17 mouse cellular contexts compared by ENCODE assay signal in the genomic region with DNA sequence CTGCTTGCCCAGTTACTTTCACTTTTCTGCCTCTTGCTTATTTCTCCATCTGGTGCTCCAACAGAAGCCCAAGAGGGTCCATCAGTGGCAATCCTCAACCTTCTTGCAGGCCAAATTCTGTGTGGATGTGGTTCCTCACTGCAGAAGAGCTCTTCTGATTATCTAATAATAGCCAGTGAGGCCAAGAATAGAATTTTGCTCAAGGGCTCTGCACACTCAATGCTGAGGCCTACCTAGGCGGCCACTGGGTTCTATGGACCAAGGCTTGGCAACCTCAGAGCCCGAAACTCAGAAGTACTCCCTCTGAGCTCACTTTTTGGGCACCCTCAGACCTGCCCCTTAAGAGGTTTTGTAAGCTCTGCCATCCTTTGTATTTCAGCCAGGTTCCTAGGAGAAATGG. TPM values are rescaled to one million over a fixed set of nuclear protein-coding genes. Genes with fewer than 3 reads are reported as not detected.
DNase-seq lines count a peak whose midpoint lies in the region; ATAC-seq lines count a peak whose summit lies in the region.
"Had no signal": no experiment of that assay in that cellular context is flagged by ENCODE, and none has a peak within 500 bp of the region (broad histone marks: within the 10 kb centered on the region; RNA-seq: fewer than 3 reads in every experiment).

No protein-coding gene starts in this region.

- H3K9ac ChIP-seq in heart, embryonic 12.5 days = no peak overlapping the region
- peak overlapping the region; percentile 95 for H3K9ac ChIP-seq in neural tube, embryonic 11.5 days (ENCODE audit: low read length)
- no peak overlapping the region for H3K9ac ChIP-seq in limb, embryonic 13.5 days
- H3K9ac ChIP-seq: forebrain, postnatal 0 days had no signal

- WGBS in heart, embryonic 12.5 days = 20% methylated on average over 2 of the region's 2 CpGs
- 10% methylated on average over 2 of the region's 2 CpGs for WGBS in neural tube, embryonic 11.5 days
- WGBS in limb, embryonic 13.5 days = 50% methylated on average over 2 of the region's 2 CpGs

- intact Hi-C loops in heart, postnatal 36 days (cut with DNase I) = no loop called here

- H3K27me3 ChIP-seq in heart, embryonic 12.5 days (replicated peaks) = peaks cover 96% of the 10 kb centered on the region
- peaks cover 9% of the 10 kb centered on the region; the same call in 1 of the 2 replicates for H3K27me3 ChIP-seq in neural tube, embryonic 11.5 days (ENCODE audit: control insufficient read depth, insufficient read depth, low read length)
- peaks cover 99% of the 10 kb centered on the region for H3K27me3 ChIP-seq in limb, embryonic 13.5 days

- no peaks in the 10 kb centered on the region for H3K9me3 ChIP-seq in heart, embryonic 12.5 days (replicated peaks)
- no peaks in the 10 kb centered on the region for H3K9me3 ChIP-seq in neural tube, embryonic 11.5 days (ENCODE audit: control insufficient read depth, low read length)
- H3K9me3 ChIP-seq in limb, embryonic 13.5 days = no peaks in the 10 kb centered on the region

- H3K27ac ChIP-seq in heart, embryonic 12.5 days (ENCODE audit: poor library complexity, severe bottlenecking) = no peak overlapping the region
- peak overlapping the region; percentile 88 for H3K27ac ChIP-seq in neural tube, embryonic 11.5 days (ENCODE audit: low read depth, low read length)
- H3K27ac ChIP-seq in limb, embryonic 13.5 days = no peak overlapping the region

- peaks cover 29% of the 10 kb centered on the region for H3K4me1 ChIP-seq in heart, embryonic 12.5 days (replicated peaks)
- H3K4me1 ChIP-seq in neural tube, embryonic 11.5 days (ENCODE audit: control insufficient read depth, insufficient read depth, low read length) = peaks cover 28% of the 10 kb centered on the region
- H3K4me1 ChIP-seq in limb, embryonic 13.5 days = peaks cover 65% of the 10 kb centered on the region

- H3K4me2 ChIP-seq in heart, embryonic 12.5 days = peak overlapping the region; percentile 91
- H3K4me2 ChIP-seq in neural tube, embryonic 11.5 days (ENCODE audit: low read depth) = peak overlapping the region; percentile 99
- H3K4me2 ChIP-seq in limb, embryonic 13.5 days (replicated peaks) = peak overlapping the region; percentile 78

- DNase-seq in heart, postnatal 36 days = no peak
- no peak for DNase-seq in neural tube, embryonic 11.5 days (ENCODE audit: low spot score)
- DNase-seq in neural tube, embryonic 10.5 days (ENCODE audit: extremely low spot score, low spot score) = no peak
- no peak for DNase-seq in left cerebral cortex, adult 9 months (ENCODE audit: low spot score in 2 of 2)
- DNase-seq in gastrocnemius, adult 8-10 months (ENCODE audit: low spot score in 2 of 2) = no peak
- DNase-seq: cerebellum, adult 18-20 months; forebrain, postnatal 0 days; heart, adult 18-20 months; lung, adult 2 months had no signal

- no peak overlapping the region for H3K4me3 ChIP-seq in heart, embryonic 12.5 days
- H3K4me3 ChIP-seq in neural tube, embryonic 11.5 days (ENCODE audit: low read depth, low read length) = peak overlapping the region; percentile 66
- H3K4me3 ChIP-seq in limb, embryonic 13.5 days = peak overlapping the region; percentile 50; the same call in 1 of the 2 replicates

- no peaks in the 10 kb centered on the region for H3K36me3 ChIP-seq in heart, embryonic 12.5 days
- H3K36me3 ChIP-seq in neural tube, embryonic 11.5 days (ENCODE audit: control insufficient read depth, insufficient read depth, low read length) = no peaks in the 10 kb centered on the region
- no peaks in the 10 kb centered on the region for H3K36me3 ChIP-seq in limb, embryonic 13.5 days

- ATAC-seq in heart, embryonic 12.5 days (ENCODE audit: insufficient number of reproducible peaks, low FRiP score) = no peak
- ATAC-seq in neural tube, embryonic 11.5 days (ENCODE audit: insufficient read depth, low FRiP score, low TSS enrichment) = no peak
- no peak for ATAC-seq in limb, embryonic 13.5 days (ENCODE audit: low FRiP score, low read depth)
- ATAC-seq in cerebellum, adult (ENCODE audit: insufficient number of reproducible peaks, low FRiP score, low TSS enrichment) = no peak
- ATAC-seq: forebrain, postnatal 0 days had no signal

RNA-seq across cellular contexts. Expression of gene Hoxc6, which starts 3.3 kb away (rescaled TPM):
- 0.18 and 0.82 TPM in 2 replicates for polyA plus RNA-seq in heart, embryonic 12.5 days (2016; fragmentation: Nextera tagmentation; extraction: Ambion mirVana)
- total RNA-seq in heart, postnatal 36 days (2021) = under 1 TPM in 1 of 2 experiments, not detected in 1; 0.25 TPM
- 95.9 and 96.4 TPM in 2 replicates for polyA plus RNA-seq in neural tube, embryonic 11.5 days (2014; fragmentation: Nextera tagmentation; extraction: Ambion mirVana)
- polyA plus RNA-seq in limb, embryonic 13.5 days (2015; fragmentation: Nextera tagmentation; extraction: Ambion mirVana) = 2.5 and 2.8 TPM in 2 replicates
- 1 to 10 TPM; 4.5 to 6.3 (median 5.2) TPM for total RNA-seq in gastrocnemius, adult 8-10 months (2022)
- total RNA-seq: forebrain, postnatal 0 days; left cerebral cortex, postnatal 14 days; megakaryocyte progenitor cell, adult 5-6 weeks; midbrain, postnatal 0 days had no signal
- polyA plus RNA-seq: forebrain, postnatal 0 days; midbrain, postnatal 0 days; spleen, adult 2 months; thymus, postnatal 0 days had no signal

RNA-seq across cellular contexts. Expression of gene Hoxc8, which starts 11.0 kb away (rescaled TPM):
- polyA plus RNA-seq in heart, embryonic 12.5 days (2016; fragmentation: Nextera tagmentation; extraction: Ambion mirVana) = 0.11 TPM in 1 of 2 replicates, not detected in the other
- total RNA-seq in heart, postnatal 36 days (2021) = not detected
- 63.7 and 67.1 TPM in 2 replicates for polyA plus RNA-seq in neural tube, embryonic 11.5 days (2014; fragmentation: Nextera tagmentation; extraction: Ambion mirVana)
- 2.7 and 3.0 TPM in 2 replicates for polyA plus RNA-seq in limb, embryonic 13.5 days (2015; fragmentation: Nextera tagmentation; extraction: Ambion mirVana)
- total RNA-seq in gastrocnemius, adult 8-10 months (2022) = 1 to 10 TPM; 1.3 to 1.5 (median 1.4) TPM
- total RNA-seq: forebrain, postnatal 0 days; heart, adult 18-20 months; left cerebral cortex, postnatal 14 days; megakaryocyte progenitor cell, adult 5-6 weeks; midbrain, postnatal 0 days had no signal
- polyA plus RNA-seq: forebrain, postnatal 0 days; lung, adult 2 months; midbrain, postnatal 0 days; spleen, adult 2 months; thymus, postnatal 0 days had no signal

RNA-seq across cellular contexts. Expression of gene Hoxc4, which starts 17.4 kb away (rescaled TPM):
- polyA plus RNA-seq in heart, embryonic 12.5 days (2016; fragmentation: Nextera tagmentation; extraction: Ambion mirVana) = 0.57 and 0.76 TPM in 2 replicates
- not detected for total RNA-seq in heart, postnatal 36 days (2021)
- 62.6 and 67.3 TPM in 2 replicates for polyA plus RNA-seq in neural tube, embryonic 11.5 days (2014; fragmentation: Nextera tagmentation; extraction: Ambion mirVana)
- polyA plus RNA-seq in limb, embryonic 13.5 days (2015; fragmentation: Nextera tagmentation; extraction: Ambion mirVana) = 4.8 and 4.9 TPM in 2 replicates
- 1 to 10 TPM; 4.6 to 5.6 (median 4.7) TPM for total RNA-seq in gastrocnemius, adult 8-10 months (2022)
- total RNA-seq: forebrain, postnatal 0 days; left cerebral cortex, postnatal 14 days; megakaryocyte progenitor cell, adult 5-6 weeks had no signal
- polyA plus RNA-seq: forebrain, postnatal 0 days; midbrain, postnatal 0 days had no signal

RNA-seq across cellular contexts. Expression of gene Hoxc9, which starts 25.1 kb away (rescaled TPM):
- not detected in 2 replicates for polyA plus RNA-seq in heart, embryonic 12.5 days (2016; fragmentation: Nextera tagmentation; extraction: Ambion mirVana)
- not detected for total RNA-seq in heart, postnatal 36 days (2021)
- 36.1 and 40.0 TPM in 2 replicates for polyA plus RNA-seq in neural tube, embryonic 11.5 days (2014; fragmentation: Nextera tagmentation; extraction: Ambion mirVana)
- polyA plus RNA-seq in limb, embryonic 13.5 days (2015; fragmentation: Nextera tagmentation; extraction: Ambion mirVana) = 1.7 and 2.1 TPM in 2 replicates
- total RNA-seq in gastrocnemius, adult 8-10 months (2022) = 1 to 10 TPM; 5.3 to 7.4 (median 6.0) TPM
- total RNA-seq: forebrain, postnatal 0 days; heart, adult 18-20 months; left cerebral cortex, postnatal 14 days; megakaryocyte progenitor cell, adult 5-6 weeks; midbrain, postnatal 0 days had no signal
- polyA plus RNA-seq: forebrain, postnatal 0 days; lung, adult 2 months; midbrain, postnatal 0 days; spleen, adult 2 months; thymus, postnatal 0 days had no signal

RNA-seq across cellular contexts. Expression of gene Hoxc5, which starts 34.1 kb away (rescaled TPM):
- polyA plus RNA-seq in heart, embryonic 12.5 days (2016; fragmentation: Nextera tagmentation; extraction: Ambion mirVana) = 0.38 and 0.39 TPM in 2 replicates
- not detected for total RNA-seq in heart, postnatal 36 days (2021)
- 36.3 and 37.3 TPM in 2 replicates for polyA plus RNA-seq in neural tube, embryonic 11.5 days (2014; fragmentation: Nextera tagmentation; extraction: Ambion mirVana)
- polyA plus RNA-seq in limb, embryonic 13.5 days (2015; fragmentation: Nextera tagmentation; extraction: Ambion mirVana) = 5.2 and 6.7 TPM in 2 replicates
- 1 to 10 TPM; 1.6 to 3.4 (median 2.4) TPM for total RNA-seq in gastrocnemius, adult 8-10 months (2022)
- total RNA-seq: forebrain, postnatal 0 days; left cerebral cortex, postnatal 14 days; megakaryocyte progenitor cell, adult 5-6 weeks had no signal
- polyA plus RNA-seq: forebrain, postnatal 0 days; midbrain, postnatal 0 days had no signal

Comparison
In these comparisons a context has a peak if more than half of its experiments do, and no peak if none do; other contexts are left out.
1. RNA of gene Hoxc6, which starts 3.3 kb away (polyA plus RNA-seq): 95.9 to 96.4 TPM in neural tube, embryonic 11.5 days; 2.5 to 2.8 TPM in limb, embryonic 13.5 days and 0.18 to 0.82 TPM in heart, embryonic 12.5 days; every median in the first group is over 10 times any median in the second.
2. RNA of gene Hoxc8, which starts 11.0 kb away (polyA plus RNA-seq): 63.7 to 67.1 TPM in neural tube, embryonic 11.5 days; 2.7 to 3.0 TPM in limb, embryonic 13.5 days and 0.11 TPM in heart, embryonic 12.5 days; every median in the first group is over 10 times any median in the second.
3. RNA of gene Hoxc4, which starts 17.4 kb away (polyA plus RNA-seq): 62.6 to 67.3 TPM in neural tube, embryonic 11.5 days; 4.8 to 4.9 TPM in limb, embryonic 13.5 days and 0.57 to 0.76 TPM in heart, embryonic 12.5 days; every median in the first group is over 10 times any median in the second.
4. Peak in every context shown above with its lines, with median percentiles within 50 percentile points of each other: H3K4me2 ChIP-seq.